Mouse (Mus musculus) MN1 (cell line): ENCODE results near the gene Supt16.

Experiments used
- DNase-seq: peaks from one replicate; pipeline ENCODE4 v3.0.0-alpha.2; 2016; ENCODE audit warnings: low spot score

Supt16 gene

DNA sequence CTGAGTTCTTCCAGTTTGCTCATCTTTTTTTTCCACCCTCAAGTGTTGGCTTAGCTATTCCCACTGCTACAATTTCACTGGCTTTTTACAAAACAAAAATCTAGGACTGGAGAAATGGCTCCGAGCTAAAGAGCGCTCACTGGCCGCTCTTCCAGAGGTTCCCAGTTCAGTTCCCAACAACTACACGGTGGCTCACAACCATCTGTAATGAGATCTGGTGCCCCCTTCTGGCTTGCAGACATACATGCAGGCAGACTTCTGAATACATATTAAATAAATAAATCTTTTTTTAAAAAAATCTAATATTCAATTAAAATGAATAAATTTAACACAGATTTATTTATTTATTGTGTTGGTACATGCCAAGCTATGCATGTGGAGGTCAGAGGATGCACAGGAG is 50.7 kb downstream of the Supt16 start:
- DNase-seq, result no peak

DNA sequence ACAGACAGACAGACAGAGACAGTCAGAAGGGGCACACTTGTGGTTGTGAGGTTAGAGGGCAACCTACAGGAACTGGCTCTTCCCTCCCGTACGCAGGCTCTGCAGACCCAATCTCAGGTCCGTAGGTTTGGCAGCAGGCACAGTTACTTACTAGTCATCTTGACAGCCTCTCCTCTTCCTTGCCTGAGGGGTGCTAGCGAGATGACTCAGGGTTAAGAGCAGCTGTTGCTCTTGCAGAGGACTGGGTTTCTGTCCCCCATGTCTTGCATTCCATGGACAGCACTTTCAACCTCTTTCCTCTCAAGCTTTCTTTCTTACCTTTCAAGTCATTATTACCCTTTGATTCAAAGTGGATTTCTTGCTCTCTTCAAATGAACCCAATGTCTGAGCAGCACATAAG is 53.1 kb downstream of the Supt16 start:
- no peak for DNase-seq

DNA sequence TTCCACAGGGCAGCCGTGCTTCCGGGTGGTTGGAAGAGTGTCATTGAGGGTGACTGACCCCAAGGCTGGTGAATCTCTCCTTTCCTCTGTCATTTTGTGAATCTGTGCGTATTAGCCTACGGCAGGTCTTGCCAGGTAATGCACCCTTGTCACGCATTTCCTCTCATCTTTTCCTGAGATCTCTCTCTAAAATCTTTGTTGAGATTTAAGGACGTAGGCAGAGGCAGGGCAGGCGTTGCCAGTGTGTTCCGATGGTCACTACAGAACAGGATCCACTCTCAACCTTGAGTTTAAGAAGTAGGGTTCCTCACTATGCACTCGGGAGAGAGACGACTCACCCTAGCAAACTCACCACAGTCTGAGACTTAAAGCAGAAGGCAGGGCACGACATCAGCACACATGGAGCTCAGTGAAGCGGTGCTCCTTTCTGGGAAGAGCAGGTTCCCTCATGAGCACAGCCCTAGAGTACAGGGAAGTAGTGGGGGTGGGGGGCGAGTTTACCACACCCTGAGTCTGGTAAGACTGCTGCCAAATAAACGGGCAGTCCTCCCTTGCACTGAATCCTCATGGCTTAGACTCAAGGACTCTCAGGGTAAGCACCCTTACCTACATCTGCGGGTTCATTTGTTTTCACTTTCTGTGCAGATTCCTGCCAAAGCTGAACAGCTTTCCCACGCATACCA is 55.6 kb downstream of the Supt16 start:
- DNase-seq, result no peak

DNA sequence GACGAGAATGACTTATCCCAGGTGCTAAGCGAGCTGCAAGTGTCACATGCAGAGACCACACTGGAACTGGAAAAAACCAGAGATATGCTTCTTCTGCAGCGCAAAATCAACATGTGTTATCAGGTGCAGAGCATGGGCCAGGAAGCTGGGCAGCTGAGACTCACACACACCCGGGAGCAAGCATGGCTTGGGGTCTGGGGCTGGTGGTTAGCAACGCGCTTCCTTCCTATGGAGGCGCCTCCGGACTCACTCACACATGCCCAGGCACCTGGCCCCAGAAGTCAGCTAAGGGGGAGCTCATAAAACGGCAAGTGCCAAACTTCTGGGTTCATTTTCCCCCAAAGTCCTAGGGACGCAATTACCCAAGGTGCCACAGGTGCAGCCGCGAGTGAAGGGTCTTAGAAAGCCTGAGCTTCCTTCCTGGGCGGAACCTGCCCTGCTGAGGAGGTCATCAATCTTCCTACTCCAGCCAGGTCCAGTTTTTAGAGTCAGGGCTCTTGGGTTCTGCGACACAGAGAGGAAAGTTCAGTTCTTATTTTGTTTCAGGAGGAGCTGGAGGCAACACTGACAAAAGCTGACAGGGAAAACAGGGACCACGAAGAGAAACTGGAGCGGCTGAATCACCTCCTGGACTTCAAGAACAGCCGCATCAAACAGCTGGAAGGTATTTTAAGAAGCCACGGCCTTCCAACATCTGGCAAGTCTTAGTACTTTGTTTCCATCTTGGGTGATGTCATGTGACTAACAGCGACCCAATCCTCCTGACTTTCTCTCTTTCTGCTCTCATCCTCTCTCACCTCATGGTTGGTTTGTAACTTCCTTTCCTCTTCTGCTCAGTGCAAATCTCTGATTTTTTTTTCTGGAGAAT is 56.4 kb downstream of the Supt16 start:
- no peak for DNase-seq

- DNase-seq, result no peak
Observed at GRCm38 (mm10) chr14:52133584-52133983, 63.6 kb downstream of the Supt16 start.

DNA sequence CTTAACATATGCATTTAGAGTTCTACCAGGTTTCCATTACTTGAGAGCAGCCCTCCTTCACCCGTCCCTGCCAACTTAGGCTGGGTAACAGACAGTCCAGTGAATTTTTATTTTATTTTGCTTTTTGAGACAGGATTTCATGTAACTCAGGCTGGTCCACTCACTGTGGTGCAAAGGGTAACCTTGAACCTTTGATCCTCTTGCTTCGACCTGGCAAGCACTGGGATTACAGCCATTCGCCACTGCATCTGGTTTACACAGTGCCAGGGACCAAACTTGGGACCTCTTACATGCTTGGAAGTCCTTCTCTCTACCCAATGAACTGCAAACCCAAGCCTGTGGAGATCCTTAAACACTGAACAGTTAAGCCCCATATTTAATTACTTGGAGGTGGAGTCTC is 72.6 kb downstream of the Supt16 start:
- DNase-seq, result no peak

DNA sequence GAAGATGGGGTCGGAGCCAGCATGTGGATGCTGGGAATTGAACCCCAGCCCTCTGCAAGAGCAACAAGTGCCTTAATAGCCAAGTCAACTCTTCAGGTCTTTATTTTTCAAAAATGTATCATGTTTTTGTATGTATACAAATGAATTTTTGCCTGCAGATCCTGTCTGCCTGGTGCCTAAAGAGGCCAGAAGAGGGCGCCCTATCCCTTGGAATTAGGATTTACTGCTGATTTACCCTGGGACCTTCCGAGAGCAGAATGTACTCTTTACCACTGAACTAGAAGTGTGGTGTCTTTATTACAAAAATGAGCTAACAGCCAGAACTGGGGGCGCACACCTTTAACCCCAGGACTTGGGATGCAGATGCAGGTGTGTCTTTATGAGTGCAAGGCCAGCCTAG is 73.3 kb downstream of the Supt16 start:
- DNase-seq, result peak; percentile 68

GRCm38 (mm10) chr14:52120169-52120568 is 77.0 kb downstream of the Supt16 start:
- no peak for DNase-seq

- DNase-seq, result peak; percentile 68
Observed at GRCm38 (mm10) chr14:52118823-52119608, 78.2 kb downstream of the Supt16 start.

DNA sequence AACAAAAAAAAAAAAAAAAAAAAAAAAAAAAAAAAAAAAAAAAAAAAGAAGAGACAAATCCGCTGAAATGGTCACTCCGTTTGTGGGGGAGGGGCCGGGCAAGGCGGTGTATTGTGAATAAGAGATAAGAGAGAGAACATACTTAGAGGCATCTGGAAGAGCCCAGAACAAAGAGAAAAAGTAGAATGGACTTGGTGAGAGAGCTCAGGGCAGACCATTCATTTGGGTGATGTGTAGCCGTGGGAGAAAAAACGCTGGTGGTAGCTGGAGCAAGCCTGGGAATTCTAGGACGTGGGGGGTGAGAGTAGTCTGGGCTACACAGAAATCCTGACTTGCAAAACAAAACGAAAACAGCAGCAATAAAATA is 78.8 kb downstream of the Supt16 start:
- peak; percentile 45 for DNase-seq

- no peak for DNase-seq
Observed at GRCm38 (mm10) chr14:52117241-52117640, 80.0 kb downstream of the Supt16 start.

DNA sequence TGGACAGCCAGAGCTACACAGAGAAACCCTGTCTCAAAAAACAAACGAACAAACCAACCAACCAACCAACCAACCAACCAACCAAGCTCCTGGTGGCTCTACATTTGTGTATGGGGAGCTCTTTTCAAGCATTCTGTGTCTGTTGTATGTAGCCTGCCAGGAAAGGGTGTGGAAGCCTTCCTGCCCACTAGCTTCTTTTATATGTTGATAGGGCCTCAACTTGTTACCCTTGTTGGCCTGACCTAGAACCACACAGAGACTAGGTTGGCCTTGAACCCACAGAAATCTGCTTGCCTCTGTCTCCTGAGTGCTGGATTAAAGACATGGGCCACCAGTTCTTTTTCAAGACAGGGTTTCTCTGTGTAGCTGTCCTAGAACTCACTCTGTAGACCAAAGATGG is 83.1 kb downstream of the Supt16 start:
- DNase-seq, result no peak
